Mouse (Mus musculus): ENCODE measurements at regions not wholly inside any gene's neighbourhood (a gene's known extent, or its start where the extent isn't known, plus 50 kb on each side); places are given as distances from the start of the nearest gene placed in this dataset.

- DNase-seq (ENCODE audit: low spot score in 2 of 2) = no peak
Measured at GRCm38 (mm10) chr15:85660528-85661392, 74.0 kb upstream of the Ppara start.

DNA sequence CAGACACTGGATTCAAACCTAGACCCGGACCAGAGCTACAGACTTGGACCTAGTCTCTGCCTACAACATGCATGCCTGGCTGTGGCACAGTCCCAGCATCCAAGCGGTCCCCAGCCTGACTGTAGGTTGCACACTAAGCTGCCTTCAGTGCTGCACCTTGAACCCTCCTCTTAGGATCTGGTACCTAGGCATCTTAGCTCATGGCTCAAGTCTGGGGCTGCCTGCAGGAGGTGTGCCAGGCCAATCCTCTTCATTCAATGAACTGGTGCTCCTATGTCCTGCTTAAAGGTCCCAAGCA lies 73.4 kb upstream of the Ppara start:
- no peak for DNase-seq (ENCODE audit: low spot score in 2 of 2)

DNA sequence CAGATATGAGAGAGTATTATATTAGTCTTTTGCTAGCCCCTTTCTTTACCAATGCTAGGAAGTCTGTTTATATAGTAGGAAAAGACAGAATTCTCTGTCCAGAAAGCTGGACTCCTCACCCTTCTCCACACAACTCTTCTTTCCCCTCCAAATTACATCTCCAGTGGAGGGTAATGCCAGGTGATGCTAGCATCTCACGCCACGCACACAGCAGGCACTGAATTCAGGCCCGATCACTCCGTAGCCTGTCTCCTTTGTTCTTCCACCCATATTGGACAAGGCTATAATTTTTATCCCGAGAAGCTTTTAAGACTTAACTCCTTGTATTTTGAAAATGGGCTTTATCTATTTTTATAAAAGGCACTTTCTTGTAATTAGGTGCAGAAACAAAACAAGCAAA lies 73.0 kb upstream of the Ppara start:
- no peak for DNase-seq (ENCODE audit: low spot score in 2 of 2)

- DNase-seq (ENCODE audit: low spot score in 2 of 2) = no peak
Measured at GRCm38 (mm10) chr15:85662271-85662670, 72.5 kb upstream of the Ppara start.

DNA sequence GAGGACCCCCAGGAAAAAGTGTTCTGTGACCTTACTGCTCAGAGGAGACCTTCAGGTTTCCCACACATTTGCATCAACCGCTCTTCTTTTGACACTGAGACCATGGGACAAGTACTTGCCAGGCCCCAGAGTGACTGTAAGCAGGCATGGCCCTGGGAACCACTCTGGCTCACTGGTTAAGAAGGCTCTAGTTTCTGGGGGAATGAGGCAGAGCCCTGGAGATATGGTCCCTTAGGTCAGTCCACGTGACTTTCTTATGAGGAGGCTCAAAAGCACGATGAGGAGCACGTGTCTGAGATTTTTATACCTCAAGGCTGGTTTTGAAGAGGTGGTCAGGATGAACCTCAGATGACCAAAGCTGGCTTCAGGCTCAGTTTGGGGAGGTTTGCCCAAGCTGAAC lies 72.1 kb upstream of the Ppara start:
- no peak for DNase-seq (ENCODE audit: low spot score in 2 of 2)

DNA sequence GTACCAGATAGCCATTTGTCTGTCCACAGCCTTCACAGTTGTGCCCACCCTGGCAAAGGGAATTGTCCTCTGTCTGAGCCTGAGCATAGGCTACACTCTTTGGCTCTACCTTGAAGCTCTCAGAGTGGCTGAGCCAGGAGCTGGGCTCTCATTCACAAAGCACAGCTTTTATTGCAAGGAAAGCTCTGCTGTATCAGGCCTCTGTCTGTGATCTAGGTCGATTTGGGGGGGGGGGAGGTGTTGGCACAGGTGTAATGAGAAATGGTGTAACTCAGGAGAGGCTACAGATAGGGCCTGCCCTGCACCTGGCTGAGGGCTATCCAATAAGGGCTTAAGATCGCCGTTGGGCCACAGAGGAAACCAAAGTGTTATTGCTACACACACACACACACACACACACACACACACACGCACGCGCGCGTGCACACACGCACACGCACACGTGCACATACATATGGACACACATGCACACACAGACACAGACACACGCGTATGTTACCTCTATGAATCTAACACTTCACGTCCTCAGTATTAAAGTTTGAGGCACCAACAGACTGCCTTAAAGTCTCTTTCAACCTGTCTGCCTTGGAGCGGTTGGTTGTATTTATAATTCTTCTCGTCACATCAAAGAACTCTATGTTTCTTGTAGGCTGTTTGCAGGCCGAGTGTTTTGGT lies 70.9 kb upstream of the Ppara start:
- DNase-seq (ENCODE audit: low spot score in 2 of 2) = no peak

GRCm38 (mm10) chr15:85664432-85664828 lies 70.4 kb upstream of the Ppara start:
- no peak for DNase-seq (ENCODE audit: low spot score in 2 of 2)

GRCm38 (mm10) chr15:85665181-85665821 lies 69.5 kb upstream of the Ppara start:
- no peak for DNase-seq (ENCODE audit: low spot score in 2 of 2)

DNA sequence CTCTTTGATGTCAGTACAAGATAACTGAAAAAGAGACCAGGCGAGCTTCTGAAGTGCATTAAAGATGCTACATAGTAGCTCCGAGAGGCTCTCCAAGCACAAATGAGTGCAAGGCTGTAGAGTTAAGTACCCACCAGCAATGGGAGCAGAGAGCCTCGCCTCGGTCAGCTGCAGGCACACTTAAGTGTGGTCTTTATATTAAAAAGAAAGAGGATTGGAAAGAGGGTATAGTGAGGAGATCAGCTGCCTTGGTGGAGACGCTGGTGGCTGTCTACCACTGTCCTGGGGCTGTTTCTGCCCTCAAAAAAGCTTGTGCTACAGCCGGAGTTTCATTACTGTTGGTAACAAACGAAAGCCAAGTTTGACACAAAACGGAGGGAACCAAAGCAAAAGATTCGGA lies 68.3 kb upstream of the Ppara start:
- no peak for DNase-seq (ENCODE audit: low spot score in 2 of 2)

DNA sequence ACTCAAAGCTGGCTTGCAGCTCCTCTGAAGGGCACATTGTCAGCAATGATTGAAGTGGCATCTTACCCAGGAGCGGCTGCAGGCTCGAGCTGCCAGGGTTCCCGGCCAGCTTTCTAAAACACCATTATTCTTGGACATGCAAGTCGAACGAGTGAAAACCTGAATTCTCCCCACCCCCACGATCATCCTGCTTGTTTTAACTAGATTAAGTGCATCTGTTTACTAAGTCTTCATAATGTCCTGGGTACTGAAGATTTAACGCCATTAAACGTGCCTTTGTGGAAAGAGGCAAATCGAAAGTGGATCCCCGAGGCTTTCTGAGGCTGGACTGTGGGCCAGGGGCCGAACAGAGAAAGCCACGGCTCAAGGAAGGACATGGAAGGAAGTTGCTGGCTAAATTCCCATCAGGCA lies 67.4 kb upstream of the Ppara start:
- no peak for DNase-seq (ENCODE audit: low spot score in 2 of 2)

DNA sequence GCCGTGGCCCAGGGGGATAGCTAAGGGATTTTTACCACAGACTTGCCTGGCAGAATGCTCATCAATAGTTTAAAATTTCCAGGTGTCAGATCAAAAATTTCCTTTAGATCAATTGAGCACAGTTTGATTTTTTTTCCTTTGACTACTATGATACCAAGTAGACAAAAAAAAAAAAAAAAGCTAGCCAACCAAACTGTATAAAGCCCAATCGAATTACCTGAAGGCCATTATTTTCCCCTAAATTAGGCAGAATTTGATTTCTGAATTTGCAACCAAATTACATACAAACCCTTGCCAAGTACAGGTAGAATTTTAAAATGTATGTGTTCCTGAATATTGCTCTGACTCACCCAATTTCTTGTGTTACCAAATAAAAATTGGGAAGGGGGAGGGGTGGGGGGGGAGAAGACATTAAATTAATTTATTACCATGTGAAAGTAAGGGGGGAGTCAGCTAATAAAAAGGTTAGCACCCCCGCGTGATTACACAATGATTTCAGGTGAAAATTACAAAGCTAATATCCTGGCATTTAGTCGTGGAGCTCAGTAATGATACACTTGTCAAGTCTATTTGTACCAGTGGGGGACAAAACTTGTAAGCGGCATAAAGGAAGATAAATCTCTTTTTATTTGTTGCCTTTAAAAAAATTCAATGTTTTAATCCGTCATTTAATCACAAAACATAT lies 66.7 kb upstream of the Ppara start:
- DNase-seq (ENCODE audit: low spot score in 2 of 2) = no peak

- no peak for DNase-seq (ENCODE audit: low spot score in 2 of 2)
Measured at GRCm38 (mm10) chr15:85668871-85669651, 65.7 kb upstream of the Ppara start.

DNA sequence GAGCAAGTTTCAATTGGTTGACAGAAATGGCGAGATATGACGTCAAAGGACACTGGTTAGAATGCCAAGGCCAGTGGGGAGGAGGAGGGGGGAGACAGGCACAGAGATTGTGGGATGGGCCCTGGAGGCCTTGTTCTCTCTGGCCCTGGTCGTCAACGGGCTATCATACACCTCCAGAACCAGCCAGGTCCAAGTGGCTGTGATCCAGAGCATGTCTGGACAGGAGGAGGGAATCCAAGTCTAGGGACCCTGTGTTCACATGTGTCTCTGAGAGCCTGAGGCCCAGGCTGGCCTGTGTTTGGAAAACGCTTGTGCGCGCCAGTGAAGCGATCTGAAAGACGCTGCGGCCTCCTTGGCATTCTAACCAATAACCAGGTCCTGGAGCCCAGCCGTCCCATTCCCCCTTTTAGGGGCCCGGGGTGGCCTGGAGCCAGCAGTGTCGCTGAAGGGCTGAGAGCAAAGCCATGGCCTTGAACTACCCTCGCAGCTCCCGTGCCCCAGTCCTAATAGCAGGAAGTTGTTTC lies 65.1 kb upstream of the Ppara start:
- no peak for DNase-seq (ENCODE audit: low spot score in 2 of 2)

GRCm38 (mm10) chr15:85670176-85670788 lies 64.5 kb upstream of the Ppara start:
- DNase-seq (ENCODE audit: low spot score in 2 of 2) = no peak

- DNase-seq (ENCODE audit: low spot score in 2 of 2) = no peak
Measured at GRCm38 (mm10) chr15:85670789-85671700, 63.7 kb upstream of the Ppara start.

DNA sequence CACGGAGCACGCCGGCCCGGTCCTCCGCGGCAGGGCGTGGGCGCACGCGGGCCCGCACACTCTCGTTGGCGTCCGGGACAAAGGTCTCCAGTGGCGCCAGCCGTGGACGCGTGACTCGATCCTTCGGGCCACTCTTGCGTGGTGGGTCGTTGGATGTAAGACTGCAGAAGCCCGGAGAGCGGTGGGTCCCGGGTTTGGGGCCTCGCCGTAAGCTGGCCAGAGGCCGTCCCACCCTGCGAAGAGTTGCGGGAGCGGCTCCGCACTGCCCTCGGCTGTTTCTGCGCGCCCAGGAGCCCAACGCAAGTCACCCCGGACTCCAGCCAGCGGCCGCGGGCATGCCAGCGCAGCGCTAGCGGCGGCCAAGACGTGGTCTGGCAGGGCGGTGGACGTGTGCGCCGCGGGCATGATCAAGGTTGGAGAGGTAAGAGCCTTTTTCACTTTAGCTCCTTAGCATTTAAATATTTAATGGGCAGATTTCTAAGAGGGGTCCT lies 63.0 kb upstream of the Ppara start:
- DNase-seq (ENCODE audit: low spot score in 2 of 2) = no peak

- no peak for DNase-seq (ENCODE audit: low spot score in 2 of 2)
Measured at GRCm38 (mm10) chr15:85672376-85672775, 62.4 kb upstream of the Ppara start.

DNA sequence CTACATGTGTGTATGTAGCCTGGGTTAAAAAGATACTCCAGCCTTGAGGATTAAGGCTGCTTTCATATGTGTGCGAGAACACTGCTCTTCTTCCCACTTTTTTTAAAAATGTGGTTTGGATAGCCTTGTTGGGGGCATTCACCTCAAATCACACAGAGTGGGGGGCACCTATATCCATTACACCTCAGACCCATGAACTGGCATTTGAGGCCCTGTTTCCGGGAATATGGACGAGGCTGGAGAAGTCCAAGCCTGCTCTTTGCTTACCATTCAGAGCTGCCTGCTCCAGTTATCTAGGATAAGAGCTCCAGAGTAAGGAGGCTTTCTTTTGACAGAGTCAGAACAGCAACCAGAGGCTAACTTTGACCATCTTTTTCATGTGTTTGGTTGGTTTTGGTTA lies 61.9 kb upstream of the Ppara start:
- DNase-seq (ENCODE audit: low spot score in 2 of 2) = no peak

DNA sequence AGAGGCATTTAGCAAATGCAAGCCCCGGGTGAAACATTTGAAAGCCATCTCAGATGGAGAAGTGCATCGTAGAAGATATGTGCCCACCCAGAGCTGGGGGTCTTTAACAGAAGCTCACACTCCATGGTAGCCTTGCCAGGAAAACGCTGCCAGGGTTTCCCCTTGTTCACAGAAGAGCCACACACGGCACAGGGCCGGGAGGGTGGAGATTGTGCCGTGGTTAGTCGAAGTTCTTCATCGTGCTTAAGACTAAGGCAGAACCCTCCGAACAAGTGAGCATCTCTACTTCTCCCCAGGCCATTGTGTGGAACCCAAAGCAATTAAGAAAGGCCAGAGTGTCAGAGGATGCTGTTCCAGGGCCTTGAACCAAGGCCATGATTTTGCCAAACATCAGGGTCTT lies 61.3 kb upstream of the Ppara start:
- no peak for DNase-seq (ENCODE audit: low spot score in 2 of 2)
